Mouse (Mus musculus) liver, postnatal 0 days (tissue): ENCODE data around the gene Csad. TPM values are rescaled to one million over a fixed set of nuclear protein-coding genes. Genes with fewer than 3 reads are reported as not detected.
"Not testable (repeated sequence)": the region's sequence is repeated elsewhere in the genome, so short reads cannot be mapped to it uniquely, and the experiment has no call there.

Source experiments
- ATAC-seq: fragments of 200-750 bp; cut with Nextera tagmentation; 2 replicates; pipeline ENCODE4 v1.8.0; 2017; ENCODE audit warnings: mild to moderate bottlenecking, moderate library complexity
- DNase-seq: peaks from one replicate; pipeline ENCODE4 v3.0.0-alpha.2; 2016
- H3K27ac ChIP-seq: fragments of 300-500 bp; sonication (generic); 2 replicates; pipeline ENCODE4 v1.5.1; 2014; ENCODE audit warnings: antibody characterized with exemption, moderate library complexity, mild to moderate bottlenecking, low read depth
- H3K27me3 ChIP-seq: fragments of 300-500 bp; sonication (generic); 2 replicates; pipeline ENCODE4 v1.6.1; 2014; ENCODE audit warnings: low read length, control low read depth, mixed read lengths; ENCODE audit not compliant: insufficient read depth
- H3K36me3 ChIP-seq: fragments of 300-500 bp; sonication (generic); replicated peaks from 2 replicates; pipeline ENCODE4 v1.6.1; 2014; ENCODE audit warnings: mild to moderate bottlenecking, control low read depth, low read length, moderate library complexity, mixed read lengths; ENCODE audit not compliant: insufficient read depth
- H3K4me1 ChIP-seq: fragments of 300-500 bp; sonication (generic); 2 replicates; pipeline ENCODE4 v1.6.1; 2014; ENCODE audit warnings: antibody characterized with exemption, mild to moderate bottlenecking, control low read depth; ENCODE audit not compliant: insufficient read depth
- H3K4me2 ChIP-seq: fragments of 300-500 bp; sonication (generic); 2 replicates; pipeline ENCODE4 v1.6.1; 2014; ENCODE audit warnings: low read depth, mild to moderate bottlenecking, low read length, moderate library complexity, mixed read lengths
- H3K4me3 ChIP-seq: fragments of 300-500 bp; sonication (generic); 2 replicates; pipeline ENCODE4 v1.5.1; 2014; ENCODE audit warnings: low read depth, low read length
- H3K9ac ChIP-seq: fragments of 300-500 bp; sonication (generic); replicated peaks from 2 replicates; pipeline ENCODE4 v1.6.1; 2014; ENCODE audit warnings: mild to moderate bottlenecking, moderate library complexity
- H3K9me3 ChIP-seq: fragments of 300-500 bp; sonication (generic); 2 replicates; pipeline ENCODE4 v1.6.1; 2016; ENCODE audit warnings: mild to moderate bottlenecking, control low read depth, low read length, mixed read lengths
- CTCF ChIP-seq: sonication (generic); IDR thresholded peaks from 2 replicates; pipeline ENCODE4 v1.5.1; 2016; ENCODE audit warnings: antibody characterized with exemption, low read depth
- EP300 ChIP-seq: IDR thresholded peaks from 2 replicates; pipeline ENCODE4 v1.6.1; 2016; ENCODE audit warnings: antibody characterized with exemption, low read depth, mild to moderate bottlenecking
- WGBS: fragments of 180-500 bp; shearing (Covaris S2); extraction: QIAGEN DNeasy Blood & Tissue Kit; methylation state at CpG from one replicate; pipeline ENCODE4 v1.1.7; 2014; ENCODE audit not compliant: insufficient replicate concordance; 5-methylcytosine and 5-hydroxymethylcytosine counted together
- polyA plus RNA-seq: library from polyadenylated mRNA; unstranded; fragments of >200 nt; fragmentation: Nextera tagmentation; extraction: Ambion mirVana; gene quantifications from 2 replicates; pipeline ENCODE4 v1.2.1, GENCODE M21; 2015

Gene Csad
- polyA plus RNA-seq, 1 experiment from 2014 or later = 243 TPM

- Histone ChIP-seq H3K27me3 (no peaks in the 10 kb centered on the region), H3K4me1 (peaks cover 43% of the 10 kb centered on the region), H3K9me3 (no peaks in the 10 kb centered on the region), H3K9ac (peak overlapping the region; percentile 26; the same call in 1 of the 2 replicates), H3K36me3 (no peaks in the 10 kb centered on the region), H3K27ac (no peak overlapping the region), H3K4me2 (peak overlapping the region; percentile 57; the same call in 1 of the 2 replicates), H3K4me3 (peak overlapping the region; percentile 30)
- TF ChIP-seq EP300 (no peak), CTCF (no peak)
- 66% methylated on average over 17 of the region's 17 CpGs for WGBS
- ATAC-seq (no peak), DNase-seq (no peak)
These were observed 26.1 kb upstream of the Csad start for GRCm38 (mm10) chr15:102230408-102231321.

GRCm38 (mm10) chr15:102225619-102226018, 21.1 kb upstream of the Csad start:
- H3K9me3 ChIP-seq, H3K36me3 ChIP-seq, H3K4me2 ChIP-seq, H3K27ac ChIP-seq, DNase-seq, H3K4me3 ChIP-seq, H3K9ac ChIP-seq, ATAC-seq: not testable (repeated sequence)
- Histone ChIP-seq H3K27me3 (peaks cover 21% of the 10 kb centered on the region; the same call in 1 of the 2 replicates), H3K4me1 (peaks cover 13% of the 10 kb centered on the region)
- 31% methylated on average over 6 of the region's 6 CpGs for WGBS

GRCm38 (mm10) chr15:102224992-102225617, 20.6 kb upstream of the Csad start:
- Histone ChIP-seq H3K4me2 (peak overlapping the region; percentile 90), H3K4me1 (peaks cover 13% of the 10 kb centered on the region), H3K27ac (peak overlapping the region; percentile 30; the same call in 1 of the 2 replicates), H3K27me3 (peaks cover 21% of the 10 kb centered on the region; the same call in 1 of the 2 replicates), H3K9ac (peak overlapping the region; percentile 52), H3K36me3 (no peaks in the 10 kb centered on the region), H3K9me3 (no peaks in the 10 kb centered on the region), H3K4me3 (peak overlapping the region; percentile 48)
- 6% methylated on average over 21 of the region's 21 CpGs for WGBS
- ATAC-seq (peak; percentile 73), DNase-seq (peak; percentile 54)
- TF ChIP-seq EP300 (peak; percentile 36; the same call in 1 of the 2 replicates), CTCF (no peak)

GRCm38 (mm10) chr15:102224186-102224991, 19.9 kb upstream of the Csad start:
- peak overlapping the region; percentile 90 for H3K4me2 ChIP-seq
- TF ChIP-seq EP300 = no peak
- TF ChIP-seq CTCF = peak; percentile 92
- 0 out of 2 replicates have a peak overlapping the region, but pooled peaks have one; percentile 30 for H3K27ac ChIP-seq
- DNase-seq (peak; percentile 86), ATAC-seq (peak; percentile 81)
- 6% methylated on average over 41 of the region's 43 CpGs for WGBS
- no peaks in the 10 kb centered on the region for H3K36me3 ChIP-seq
- peak overlapping the region; percentile 48 for H3K4me3 ChIP-seq
- H3K27me3 ChIP-seq = peaks cover 21% of the 10 kb centered on the region; the same call in 1 of the 2 replicates
- H3K4me1 ChIP-seq = peaks cover 13% of the 10 kb centered on the region
- H3K9me3 ChIP-seq = no peaks in the 10 kb centered on the region
- peak overlapping the region; percentile 52 for H3K9ac ChIP-seq

- Histone ChIP-seq H3K4me2 (no peak overlapping the region), H3K27ac (no peak overlapping the region), H3K9me3 (no peaks in the 10 kb centered on the region), H3K36me3 (no peaks in the 10 kb centered on the region), H3K9ac (no peak overlapping the region), H3K4me1 (peaks cover 13% of the 10 kb centered on the region), H3K4me3 (no peak overlapping the region), H3K27me3 (peaks cover 21% of the 10 kb centered on the region; the same call in 1 of the 2 replicates)
- 73% methylated on average over 10 of the region's 10 CpGs for WGBS
- no peak for TF ChIP-seq EP300
- 0 out of 2 replicates have a peak, but pooled peaks have one; percentile 12 for TF ChIP-seq CTCF
- ATAC-seq (no peak), DNase-seq (no peak)
These were observed 17.9 kb upstream of the Csad start for GRCm38 (mm10) chr15:102222386-102222785.
